In genomic region chr12:102190820-102191219, GRCm38 (mm10) we compare ENCODE assay signal across 13 mouse cellular contexts.
DNase-seq lines count a peak whose midpoint lies in the region; ATAC-seq and TF ChIP-seq lines count a peak whose summit lies in the region.
"Had no signal": no experiment of that assay in that cellular context is flagged by ENCODE, and none has a peak within 500 bp of the region (broad histone marks: within the 10 kb centered on the region; RNA-seq: fewer than 3 reads in every experiment).

No protein-coding gene starts in this region.

- WGBS in liver, postnatal 0 days (ENCODE audit: insufficient replicate concordance): 75% methylated on average over 11 of the region's 11 CpGs

- no peak overlapping the region for H3K9ac ChIP-seq in liver, postnatal 0 days (replicated peaks)
- H3K9ac ChIP-seq: intestine, embryonic 15.5 days; liver, embryonic 14.5 days had no signal

- TF ChIP-seq CTCF in liver, postnatal 0 days (IDR thresholded peaks at IDR 0.05; ENCODE audit: low read depth): no peak

- ATAC-seq in liver, postnatal 0 days: no peak
- ATAC-seq: intestine, embryonic 15.5 days had no signal

- H3K27me3 ChIP-seq in liver, postnatal 0 days (ENCODE audit: insufficient read depth, low read length): no peaks in the 10 kb centered on the region
- H3K27me3 ChIP-seq: intestine, embryonic 15.5 days had no signal

- H3K4me2 ChIP-seq in liver, postnatal 0 days (ENCODE audit: low read depth, low read length): no peak overlapping the region
- H3K4me2 ChIP-seq: intestine, embryonic 15.5 days had no signal

- peak; percentile 63 for DNase-seq in layer of hippocampus, adult 11-12 months (ENCODE audit: low spot score)
- no peak for DNase-seq in layer of hippocampus, postnatal 14 days (ENCODE audit: low spot score in 2 of 2)
- DNase-seq in cerebellum, adult 8-10 months: peak; percentile 51
- DNase-seq in frontal cortex, postnatal 25 days (ENCODE audit: low spot score in 2 of 2): peak; percentile 27 to 45
- DNase-seq in right cerebral cortex, adult 2 months (ENCODE audit: low spot score in 2 of 2): peak; percentile 76 to 81
- DNase-seq in ovary, adult 18-20 months (ENCODE audit: low spot score): no peak
- DNase-seq in urinary bladder, postnatal 36 days (ENCODE audit: low spot score in 2 of 2): no peak
- DNase-seq in liver, postnatal 0 days: no peak
- DNase-seq: heart, postnatal 4 days; thymus, postnatal 25 days had no signal

- no peak overlapping the region for H3K27ac ChIP-seq in liver, postnatal 0 days (ENCODE audit: low read depth)
- H3K27ac ChIP-seq: forebrain, embryonic 10.5 days; intestine, embryonic 15.5 days; liver, embryonic 14.5 days had no signal

- H3K4me1 ChIP-seq in liver, postnatal 0 days (ENCODE audit: insufficient read depth): no peaks in the 10 kb centered on the region
- H3K4me1 ChIP-seq: forebrain, embryonic 10.5 days; intestine, embryonic 15.5 days had no signal

- H3K36me3 ChIP-seq in liver, postnatal 0 days (replicated peaks; ENCODE audit: insufficient read depth, low read length): no peaks in the 10 kb centered on the region
- H3K36me3 ChIP-seq: forebrain, embryonic 10.5 days; intestine, embryonic 15.5 days had no signal

- H3K4me3 ChIP-seq in liver, postnatal 0 days (ENCODE audit: low read depth, low read length): no peak overlapping the region
- H3K4me3 ChIP-seq: forebrain, embryonic 10.5 days; intestine, embryonic 15.5 days had no signal

- H3K9me3 ChIP-seq in liver, postnatal 0 days (ENCODE audit: low read length): no peaks in the 10 kb centered on the region
- H3K9me3 ChIP-seq: intestine, embryonic 15.5 days had no signal

- TF ChIP-seq EP300 in liver, postnatal 0 days (IDR thresholded peaks at IDR 0.05; ENCODE audit: low read depth): no peak

Comparison
In these comparisons a context has a peak if more than half of its experiments do, and no peak if none do; other contexts are left out.
1. DNase-seq: peak in layer of hippocampus, adult 11-12 months (single experiment), cerebellum, adult 8-10 months (single experiment), frontal cortex, postnatal 25 days (2 of 2) and right cerebral cortex, adult 2 months (2 of 2); none in layer of hippocampus, postnatal 14 days (0 of 2), ovary, adult 18-20 months (single experiment), urinary bladder, postnatal 36 days (0 of 2) and liver, postnatal 0 days (single experiment).